Mouse (Mus musculus): ENCODE measurements at regions not wholly inside any gene's neighbourhood (a gene's known extent, or its start where the extent isn't known, plus 50 kb on each side); places are given as distances from the start of the nearest gene placed in this dataset.

DNA sequence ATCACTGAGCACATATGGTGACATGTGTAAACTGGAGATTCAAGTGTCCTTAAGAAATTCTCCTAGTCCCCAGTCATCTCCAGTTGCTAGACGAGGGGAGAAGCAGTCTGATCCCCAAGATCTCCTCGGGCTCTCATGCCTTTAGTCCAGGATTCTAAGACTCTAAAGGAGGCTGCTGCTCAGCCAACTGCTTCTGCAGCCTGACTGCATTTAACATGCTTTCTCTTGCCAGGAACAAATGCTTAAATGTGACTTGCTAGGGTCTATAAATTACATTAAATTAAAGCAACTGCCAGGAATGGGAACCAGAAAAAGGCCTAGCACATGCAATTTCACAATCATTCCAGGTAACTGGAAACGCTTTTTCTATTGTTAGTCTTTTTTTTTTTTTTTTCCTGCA lies 599.8 kb upstream of the Gcfc2 start:
- 76% methylated on average over 3 of the region's 3 CpGs for WGBS
- no peak overlapping the region for H3K27ac ChIP-seq
- H3K4me2 ChIP-seq (ENCODE audit: low read depth, low read length): no peak overlapping the region
- no peak for TF ChIP-seq CTCF (IDR thresholded peaks at IDR 0.05; ENCODE audit: low read depth)
- no peaks in the 10 kb centered on the region for H3K27me3 ChIP-seq (ENCODE audit: insufficient read depth, low read length)
- DNase-seq (ENCODE audit: low spot score) (no peak), ATAC-seq (no peak)
- H3K4me3 ChIP-seq (ENCODE audit: low read length): no peak overlapping the region
- H3K9me3 ChIP-seq (ENCODE audit: low read length): no peaks in the 10 kb centered on the region
- H3K36me3 ChIP-seq (ENCODE audit: insufficient read depth, low read length): no peaks in the 10 kb centered on the region
- no peaks in the 10 kb centered on the region for H3K4me1 ChIP-seq (ENCODE audit: insufficient read depth, low read length)
- H3K9ac ChIP-seq (replicated peaks; ENCODE audit: low read length): no peak overlapping the region

DNA sequence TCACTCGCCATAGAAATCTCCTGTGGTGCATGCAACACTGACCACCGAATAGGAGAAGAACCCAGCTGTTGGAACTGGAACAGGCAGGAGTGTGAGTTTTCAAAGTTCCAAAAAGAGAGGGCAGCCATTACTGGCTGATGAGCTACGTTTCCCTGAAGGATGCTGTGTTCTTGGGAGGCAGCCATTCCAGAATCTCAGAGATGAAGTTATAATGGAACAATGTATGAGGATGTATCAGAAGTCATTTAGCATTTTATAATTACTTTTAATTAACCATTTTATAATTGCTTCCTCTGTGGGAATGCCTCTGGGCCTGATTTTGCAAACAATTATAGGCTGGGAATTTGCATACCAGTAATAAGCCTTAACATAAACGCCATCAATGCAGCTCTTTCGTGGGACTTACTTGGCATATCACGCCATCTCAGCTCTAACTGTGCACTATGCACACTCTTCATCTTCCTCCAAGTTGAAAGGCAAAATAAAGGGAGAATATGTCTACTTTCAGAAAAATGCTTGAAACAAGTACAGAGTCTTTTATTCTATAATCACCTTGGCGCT lies 559.4 kb upstream of the Gcfc2 start:
- TF ChIP-seq CTCF (IDR thresholded peaks at IDR 0.05; ENCODE audit: low read depth): no peak
- Histone ChIP-seq H3K9ac (replicated peaks; ENCODE audit: low read length) (no peak overlapping the region), H3K4me2 (ENCODE audit: low read depth, low read length) (no peak overlapping the region), H3K36me3 (ENCODE audit: insufficient read depth, low read length) (no peaks in the 10 kb centered on the region), H3K27ac (no peak overlapping the region), H3K9me3 (ENCODE audit: low read length) (no peaks in the 10 kb centered on the region), H3K4me1 (ENCODE audit: insufficient read depth, low read length) (0 out of 2 replicates have a peak, but pooled peaks cover 3% of the 10 kb centered on the region), H3K27me3 (ENCODE audit: insufficient read depth, low read length) (no peaks in the 10 kb centered on the region), H3K4me3 (ENCODE audit: low read length) (no peak overlapping the region)
- ATAC-seq (0 out of 2 replicates have a peak, but pooled peaks have one; percentile 24), DNase-seq (ENCODE audit: low spot score) (peak; percentile 14)
- 53% methylated on average over 7 of the region's 7 CpGs for WGBS

DNA sequence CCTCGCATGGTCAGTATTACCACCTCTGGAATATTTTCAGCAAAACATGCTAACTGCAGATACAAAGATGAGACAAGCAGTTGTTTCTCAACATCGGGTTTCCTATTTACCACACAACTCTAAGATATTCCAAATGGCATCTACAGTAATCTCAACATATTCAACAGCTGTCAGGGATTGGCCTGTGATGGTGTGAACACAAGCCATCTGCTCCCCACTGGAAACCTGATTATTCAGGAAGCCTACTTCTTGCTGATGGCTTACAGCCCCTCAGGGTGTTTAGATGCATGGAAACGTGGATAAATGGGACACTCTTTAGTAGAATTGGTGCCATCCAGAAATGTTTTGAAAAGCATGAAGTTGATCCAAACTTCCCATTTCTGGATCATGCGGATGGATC lies 535.0 kb upstream of the Gcfc2 start:
- WGBS: 79% methylated on average over 4 of the region's 4 CpGs
- DNase-seq (ENCODE audit: low spot score): no peak

DNA sequence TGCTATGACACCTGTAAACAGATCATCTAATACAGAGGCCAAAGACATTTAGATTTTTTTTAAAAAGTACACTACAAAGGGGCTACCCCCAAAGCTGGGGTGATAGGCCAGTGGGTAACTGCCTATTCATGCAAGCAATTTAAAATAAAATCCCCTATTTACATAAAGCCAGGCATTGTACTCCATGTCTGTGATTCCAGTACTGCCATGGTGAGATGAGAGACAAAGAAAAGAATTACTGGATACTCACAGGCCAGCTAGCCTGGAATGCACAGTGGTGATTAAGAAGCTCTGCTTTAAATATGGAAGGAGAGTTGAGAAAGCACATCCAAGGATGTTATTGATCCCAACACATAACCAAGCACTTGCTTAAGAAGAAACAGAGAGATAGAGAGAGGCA lies 520.3 kb upstream of the Gcfc2 start:
- Histone ChIP-seq H3K4me2 (ENCODE audit: low read depth, low read length) (no peak overlapping the region), H3K36me3 (ENCODE audit: insufficient read depth, low read length) (no peaks in the 10 kb centered on the region), H3K9ac (replicated peaks; ENCODE audit: low read length) (no peak overlapping the region), H3K27me3 (ENCODE audit: insufficient read depth, low read length) (no peaks in the 10 kb centered on the region), H3K4me3 (ENCODE audit: low read length) (no peak overlapping the region), H3K27ac (no peak overlapping the region), H3K9me3 (ENCODE audit: low read length) (no peaks in the 10 kb centered on the region), H3K4me1 (ENCODE audit: insufficient read depth, low read length) (no peaks in the 10 kb centered on the region)
- TF ChIP-seq CTCF (IDR thresholded peaks at IDR 0.05; ENCODE audit: low read depth): no peak
- ATAC-seq (no peak), DNase-seq (ENCODE audit: low spot score) (no peak)

More for the DNA sequence above, 535.0 kb upstream of the Gcfc2 start:
- no peak for TF ChIP-seq CTCF (IDR thresholded peaks at IDR 0.05; ENCODE audit: low read depth)
- no peak overlapping the region for H3K9ac ChIP-seq (replicated peaks; ENCODE audit: low read length)
- no peak overlapping the region for H3K4me3 ChIP-seq (ENCODE audit: low read length)
- no peaks in the 10 kb centered on the region for H3K27me3 ChIP-seq (ENCODE audit: insufficient read depth, low read length)
- no peaks in the 10 kb centered on the region for H3K36me3 ChIP-seq (ENCODE audit: insufficient read depth, low read length)
- H3K4me1 ChIP-seq (ENCODE audit: insufficient read depth, low read length): no peaks in the 10 kb centered on the region
- H3K27ac ChIP-seq: no peak overlapping the region
- ATAC-seq: no peak
- no peaks in the 10 kb centered on the region for H3K9me3 ChIP-seq (ENCODE audit: low read length)
- no peak overlapping the region for H3K4me2 ChIP-seq (ENCODE audit: low read depth, low read length)

DNA sequence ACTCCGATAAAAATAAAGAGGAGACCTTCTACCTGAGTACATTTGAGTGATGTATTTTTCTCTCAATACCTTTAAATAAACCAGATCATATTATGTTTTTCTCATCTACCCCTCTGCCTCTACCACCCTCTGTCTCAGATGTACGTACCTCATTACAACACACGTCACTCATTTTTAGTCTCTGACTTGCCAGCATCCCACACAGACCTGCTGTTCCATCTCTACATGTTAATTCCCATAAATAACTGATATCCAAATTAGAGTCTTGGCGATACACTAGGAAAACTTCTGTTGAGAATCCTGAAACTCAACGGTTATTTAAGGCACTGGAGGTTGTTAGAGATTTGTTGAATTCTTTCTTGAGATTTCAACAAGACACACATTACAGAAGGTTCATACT lies 509.9 kb upstream of the Gcfc2 start:
- no peak for DNase-seq (ENCODE audit: low spot score)
- no peak for ATAC-seq
- no peaks in the 10 kb centered on the region for H3K36me3 ChIP-seq (ENCODE audit: insufficient read depth, low read length)
- no peak overlapping the region for H3K27ac ChIP-seq
- no peak overlapping the region for H3K4me2 ChIP-seq (ENCODE audit: low read depth, low read length)
- H3K4me3 ChIP-seq (ENCODE audit: low read length): no peak overlapping the region
- no peak for TF ChIP-seq CTCF (IDR thresholded peaks at IDR 0.05; ENCODE audit: low read depth)
- H3K27me3 ChIP-seq (ENCODE audit: insufficient read depth, low read length): no peaks in the 10 kb centered on the region
- 86% methylated on average over 5 of the region's 5 CpGs for WGBS
- no peak overlapping the region for H3K9ac ChIP-seq (replicated peaks; ENCODE audit: low read length)
- no peaks in the 10 kb centered on the region for H3K4me1 ChIP-seq (ENCODE audit: insufficient read depth, low read length)
- no peaks in the 10 kb centered on the region for H3K9me3 ChIP-seq (ENCODE audit: low read length)

DNA sequence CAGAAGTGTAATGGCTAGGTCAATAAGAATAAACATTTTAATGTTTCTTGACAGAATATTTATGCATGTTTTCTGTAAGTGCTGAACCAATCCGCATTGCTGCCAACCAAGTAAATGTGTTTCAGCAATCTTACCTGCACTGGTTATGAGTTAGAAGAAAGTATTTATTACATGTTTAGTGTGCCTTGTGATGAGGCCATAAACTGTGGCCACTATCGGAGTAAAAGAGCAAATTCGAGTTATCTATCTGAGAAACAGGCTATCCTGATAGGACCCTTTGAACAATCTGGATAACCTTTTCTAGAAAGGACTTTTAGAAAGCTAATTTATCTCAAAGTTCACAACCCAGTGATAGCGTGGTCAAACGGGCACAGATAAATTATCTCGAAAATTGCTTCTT lies 488.7 kb upstream of the Gcfc2 start:
- Histone ChIP-seq H3K27me3 (ENCODE audit: insufficient read depth, low read length) (no peaks in the 10 kb centered on the region), H3K9ac (replicated peaks; ENCODE audit: low read length) (no peak overlapping the region), H3K4me2 (ENCODE audit: low read depth, low read length) (no peak overlapping the region), H3K9me3 (ENCODE audit: low read length) (no peaks in the 10 kb centered on the region), H3K36me3 (ENCODE audit: insufficient read depth, low read length) (no peaks in the 10 kb centered on the region), H3K27ac (no peak overlapping the region), H3K4me1 (ENCODE audit: insufficient read depth, low read length) (no peaks in the 10 kb centered on the region), H3K4me3 (ENCODE audit: low read length) (no peak overlapping the region)
- no peak for ATAC-seq
- no peak for DNase-seq (ENCODE audit: low spot score)
- TF ChIP-seq CTCF (IDR thresholded peaks at IDR 0.05; ENCODE audit: low read depth): no peak
- whole genome bisulfite sequencing: 88% methylated on average over 6 of the region's 6 CpGs

DNA sequence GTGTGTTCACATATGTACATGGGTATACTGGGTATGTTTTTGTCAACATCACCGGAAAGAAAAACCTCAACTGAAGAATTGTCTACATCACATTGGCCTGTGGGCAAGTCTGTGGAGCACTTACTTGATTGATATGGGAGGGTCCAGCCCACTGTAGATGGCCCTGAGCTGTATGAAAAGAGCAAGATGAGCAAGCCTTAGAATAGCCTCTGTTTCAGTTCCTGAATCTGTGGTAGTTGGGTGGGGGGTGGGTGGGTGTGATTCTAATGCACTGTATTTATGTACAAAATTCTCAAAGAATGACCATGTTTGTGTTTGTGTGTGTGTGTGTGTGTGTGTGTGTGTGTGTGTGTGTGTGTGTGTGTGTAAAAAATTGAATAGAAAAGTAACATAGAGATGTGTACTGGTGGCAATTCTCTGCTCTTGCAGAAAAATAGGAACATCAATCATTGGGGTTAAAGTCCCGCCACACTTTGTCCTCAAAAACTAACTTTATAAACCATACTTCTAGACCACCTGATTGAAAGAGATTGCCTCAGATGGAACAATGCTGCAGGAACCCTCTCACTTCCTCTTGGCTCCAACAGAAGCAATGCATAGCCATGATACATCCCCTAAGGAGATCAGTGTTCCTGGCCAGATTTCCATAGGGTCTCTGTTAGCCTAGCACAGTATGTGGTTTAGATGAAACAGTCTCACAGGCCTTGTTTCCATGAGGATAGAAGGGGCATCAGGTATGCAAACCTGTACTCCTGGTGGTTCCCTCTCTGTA lies 484.3 kb upstream of the Gcfc2 start:
- H3K4me3 ChIP-seq (ENCODE audit: low read length): no peak overlapping the region
- H3K27me3 ChIP-seq (ENCODE audit: insufficient read depth, low read length): no peaks in the 10 kb centered on the region
- no peak overlapping the region for H3K27ac ChIP-seq
- H3K36me3 ChIP-seq (ENCODE audit: insufficient read depth, low read length): no peaks in the 10 kb centered on the region
- TF ChIP-seq CTCF (IDR thresholded peaks at IDR 0.05; ENCODE audit: low read depth): no peak
- H3K4me2 ChIP-seq (ENCODE audit: low read depth, low read length): no peak overlapping the region
- no peak overlapping the region for H3K9ac ChIP-seq (replicated peaks; ENCODE audit: low read length)
- H3K9me3 ChIP-seq (ENCODE audit: low read length): no peaks in the 10 kb centered on the region
- no peaks in the 10 kb centered on the region for H3K4me1 ChIP-seq (ENCODE audit: insufficient read depth, low read length)
- ATAC-seq (no peak), DNase-seq (ENCODE audit: low spot score) (no peak)
- WGBS: 90% methylated on average over 2 of the region's 2 CpGs

All from hindbrain, postnatal 0 days (tissue).